Mouse (Mus musculus) E14TG2a.4 (cell line): ENCODE measurements around the gene Tmem199.

ENCODE experiments used
- H3K27me3 ChIP-seq: 2 replicates; pipeline ENCODE4 v1.6.1; 2014; ENCODE audit warnings: low read length, control low read depth; ENCODE audit not compliant: insufficient read depth
- H3K36me3 ChIP-seq: 2 replicates; pipeline ENCODE4 v1.6.1; 2014; ENCODE audit warnings: low read length, control low read depth; ENCODE audit not compliant: insufficient read depth
- H3K4me1 ChIP-seq: replicated peaks from 2 replicates; pipeline ENCODE4 v1.6.1; 2014; ENCODE audit warnings: low read depth, low read length, control low read depth
- H3K4me3 ChIP-seq: replicated peaks from 2 replicates; pipeline ENCODE4 v1.5.1; 2014; ENCODE audit warnings: mild to moderate bottlenecking, low read length
- H3K9me3 ChIP-seq: 2 replicates; pipeline ENCODE4 v1.6.1; 2014; ENCODE audit warnings: low read length, control low read depth
- CTCF ChIP-seq: conservative IDR thresholded peaks from 2 replicates; pipeline ENCODE4 v1.5.1; 2014; ENCODE audit warnings: low read length
- NANOG ChIP-seq: IDR thresholded peaks from 2 replicates; pipeline ENCODE4 v1.6.1; 2014; ENCODE audit warnings: borderline replicate concordance, low read length, mixed read lengths
- POU5F1 ChIP-seq: IDR thresholded peaks from 2 replicates; pipeline ENCODE4 v1.6.1; 2014; ENCODE audit warnings: low read length, borderline replicate concordance

Gene Tmem199

DNA sequence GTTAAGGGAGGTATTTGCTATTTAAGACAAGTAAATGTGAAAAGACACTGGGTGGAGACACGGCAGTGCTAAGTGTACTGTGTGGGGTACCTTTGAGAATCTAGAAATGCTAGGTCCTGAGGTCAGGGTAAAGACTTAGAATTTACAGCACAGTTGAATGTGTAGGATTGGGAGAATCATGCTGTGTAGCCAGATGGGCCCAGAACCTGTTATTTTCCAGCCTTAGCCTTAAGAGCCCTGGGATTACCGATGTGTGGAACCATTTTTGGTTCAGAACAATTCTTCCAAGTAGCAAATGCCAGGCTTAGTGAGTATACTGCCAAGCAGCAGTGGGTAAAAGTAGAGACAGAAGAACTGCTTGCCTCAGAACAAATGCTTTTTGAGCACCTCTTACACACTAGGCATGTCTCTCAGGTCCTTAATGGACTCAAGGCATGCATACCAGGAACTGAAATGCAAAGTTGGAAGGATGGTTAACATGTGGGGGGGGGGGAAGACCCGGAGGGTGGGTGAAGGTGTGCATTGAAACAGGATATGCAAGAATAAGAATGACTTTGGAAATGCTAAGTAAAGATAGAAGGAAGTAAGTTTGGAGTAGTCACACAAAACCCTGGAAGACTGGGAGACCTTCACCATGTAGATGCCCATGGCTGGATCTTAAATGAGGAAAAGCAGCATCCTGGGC, 1.3 kb upstream of the Tmem199 start:
- no peaks in the 10 kb centered on the region for H3K27me3 ChIP-seq
- H3K4me1 ChIP-seq = peaks cover 53% of the 10 kb centered on the region
- H3K36me3 ChIP-seq = peaks cover 70% of the 10 kb centered on the region
- no peaks in the 10 kb centered on the region for H3K9me3 ChIP-seq
- peak overlapping the region; percentile 95 for H3K4me3 ChIP-seq
- TF ChIP-seq NANOG (no peak), POU5F1 (no peak), CTCF (no peak)

- TF ChIP-seq POU5F1 (no peak), CTCF (peak; percentile 31; the same call in 1 of the 2 replicates)
- Histone ChIP-seq H3K9me3 (no peaks in the 10 kb centered on the region), H3K4me3 (no peak overlapping the region)
Observed at GRCm38 (mm10) chr11:78509148-78509547, 2.8 kb downstream of the Tmem199 start.

GRCm38 (mm10) chr11:78505430-78505829, 6.5 kb downstream of the Tmem199 start:
- H3K27me3 ChIP-seq = peaks cover 16% of the 10 kb centered on the region
- no peaks in the 10 kb centered on the region for H3K9me3 ChIP-seq
- peaks cover 28% of the 10 kb centered on the region for H3K4me1 ChIP-seq
- TF ChIP-seq CTCF (no peak), NANOG (no peak), POU5F1 (no peak)
- H3K4me3 ChIP-seq = no peak overlapping the region
- peaks cover 73% of the 10 kb centered on the region for H3K36me3 ChIP-seq

More at GRCm38 (mm10) chr11:78509148-78509547, 2.8 kb downstream of the Tmem199 start:
- no peaks in the 10 kb centered on the region for H3K27me3 ChIP-seq
- peaks cover 73% of the 10 kb centered on the region for H3K36me3 ChIP-seq
- H3K4me1 ChIP-seq = peaks cover 34% of the 10 kb centered on the region

- H3K36me3 ChIP-seq = peaks cover 49% of the 10 kb centered on the region
- peaks cover 35% of the 10 kb centered on the region for H3K27me3 ChIP-seq
- H3K4me3 ChIP-seq = no peak within 1 kb of the TSS
- TF ChIP-seq NANOG (no peak), CTCF (no peak), POU5F1 (no peak)
- no peaks in the 10 kb centered on the region for H3K9me3 ChIP-seq
- H3K4me1 ChIP-seq = peaks cover 35% of the 10 kb centered on the region
Observed at GRCm38 (mm10) chr11:78502909-78503650, 8.9 kb downstream of the Tmem199 start, which contains the start of gene Sebox. TSS of gene Sebox (plus strand) at chr11:78503447.

DNA sequence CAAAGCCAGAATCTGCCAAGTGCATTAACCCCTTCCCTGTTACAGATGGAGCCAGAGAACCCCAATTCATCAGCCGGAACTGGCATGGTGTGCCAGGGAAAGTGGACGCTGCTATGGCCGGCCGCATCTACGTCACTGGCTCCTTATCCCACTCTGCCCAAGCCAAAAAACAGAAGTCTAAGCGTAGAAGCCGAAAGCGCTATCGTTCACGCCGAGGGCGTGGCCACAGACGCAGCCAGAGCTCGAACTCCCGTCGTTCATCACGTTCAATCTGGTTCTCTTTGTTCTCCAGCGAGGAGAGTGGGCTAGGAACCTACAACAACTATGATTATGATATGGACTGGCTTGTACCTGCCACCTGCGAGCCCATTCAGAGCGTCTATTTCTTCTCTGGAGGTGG, 10.4 kb downstream of the Tmem199 start:
- peaks cover 43% of the 10 kb centered on the region for H3K27me3 ChIP-seq
- peaks cover 34% of the 10 kb centered on the region for H3K36me3 ChIP-seq
- no peak overlapping the region for H3K4me3 ChIP-seq
- no peak for TF ChIP-seq CTCF
- no peak for TF ChIP-seq POU5F1
- TF ChIP-seq NANOG = no peak
- peaks cover 42% of the 10 kb centered on the region for H3K4me1 ChIP-seq
- no peaks in the 10 kb centered on the region for H3K9me3 ChIP-seq

GRCm38 (mm10) chr11:78500623-78501202, 11.3 kb downstream of the Tmem199 start:
- no peaks in the 10 kb centered on the region for H3K9me3 ChIP-seq
- H3K27me3 ChIP-seq = peaks cover 51% of the 10 kb centered on the region

DNA sequence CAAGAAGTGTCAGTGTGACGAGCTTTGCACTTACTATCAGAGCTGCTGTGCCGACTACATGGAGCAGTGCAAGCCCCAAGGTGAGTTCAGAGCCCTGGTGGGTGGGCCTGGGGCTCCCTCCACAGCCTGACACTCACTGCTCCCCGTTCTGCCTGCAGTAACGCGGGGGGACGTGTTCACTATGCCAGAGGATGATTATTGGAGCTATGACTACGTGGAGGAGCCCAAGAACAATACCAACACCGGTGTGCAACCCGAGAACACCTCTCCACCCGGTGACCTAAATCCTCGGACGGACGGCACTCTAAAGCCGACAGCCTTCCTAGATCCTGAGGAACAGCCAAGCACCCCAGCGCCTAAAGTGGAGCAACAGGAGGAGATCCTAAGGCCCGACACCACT, 12.4 kb downstream of the Tmem199 start:
- Histone ChIP-seq H3K9me3 (no peaks in the 10 kb centered on the region), H3K4me1 (peaks cover 42% of the 10 kb centered on the region), H3K27me3 (peaks cover 62% of the 10 kb centered on the region), H3K4me3 (no peak overlapping the region), H3K36me3 (peaks cover 14% of the 10 kb centered on the region; the same call in 1 of the 2 replicates)
- no peak for TF ChIP-seq CTCF
- no peak for TF ChIP-seq NANOG
- TF ChIP-seq POU5F1 = no peak

More at GRCm38 (mm10) chr11:78500623-78501202, 11.3 kb downstream of the Tmem199 start:
- Histone ChIP-seq H3K4me1 (peaks cover 42% of the 10 kb centered on the region), H3K4me3 (no peak overlapping the region), H3K36me3 (peaks cover 25% of the 10 kb centered on the region)
- no peak for TF ChIP-seq CTCF

- Histone ChIP-seq H3K9me3 (no peaks in the 10 kb centered on the region), H3K4me3 (peak within 1 kb of the TSS; percentile 85), H3K4me1 (peaks cover 42% of the 10 kb centered on the region), H3K36me3 (peaks cover 8% of the 10 kb centered on the region; the same call in 1 of the 2 replicates), H3K27me3 (peaks cover 67% of the 10 kb centered on the region)
- TF ChIP-seq CTCF (no peak), NANOG (no peak), POU5F1 (no peak)
Observed at GRCm38 (mm10) chr11:78499004-78499403, 13.0 kb downstream of the Tmem199 start, which contains the start of gene Vtn. TSS of gene Vtn (plus strand) at chr11:78499091.
